Mouse (Mus musculus): ENCODE measurements around the gene Gm11084. TPM values are rescaled to one million over a fixed set of nuclear protein-coding genes. Genes with fewer than 3 reads are reported as not detected.
"Not testable (repeated sequence)": the region's sequence is repeated elsewhere in the genome, so short reads cannot be mapped to it uniquely, and the experiment has no call there.

Gm11084 gene
- polyA plus RNA-seq, 1 experiment from 2014 or later, result not detected

DNA sequence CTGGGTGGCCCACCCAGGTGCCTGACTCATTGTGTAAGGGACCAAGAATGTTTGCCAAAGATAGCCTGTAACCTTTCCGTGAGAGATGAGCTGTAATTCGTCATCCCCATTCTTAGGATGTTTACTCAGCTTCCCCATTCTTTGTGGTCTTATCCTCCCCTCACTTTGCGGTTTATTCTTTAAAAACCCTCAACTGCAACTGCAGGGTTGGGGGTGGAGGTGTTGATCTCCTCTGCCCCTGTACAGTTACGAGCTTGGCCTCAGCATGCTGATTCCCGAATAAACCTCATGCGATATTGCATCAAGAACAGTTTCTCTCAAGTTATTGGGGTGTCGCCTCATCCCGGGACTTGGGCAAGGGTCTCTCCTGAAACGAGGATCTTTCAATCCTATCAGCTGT is 2.4 kb upstream of the Gm11084 start:
- H3K4me2 ChIP-seq (replicated peaks); H3K9me3 ChIP-seq; H3K27me3 ChIP-seq (replicated peaks); H3K27ac ChIP-seq; H3K36me3 ChIP-seq; ATAC-seq; H3K9ac ChIP-seq; H3K4me3 ChIP-seq (replicated peaks); H3K4me1 ChIP-seq (replicated peaks): not testable (repeated sequence)
- WGBS, result 87% methylated on average over 9 of the region's 9 CpGs

DNA sequence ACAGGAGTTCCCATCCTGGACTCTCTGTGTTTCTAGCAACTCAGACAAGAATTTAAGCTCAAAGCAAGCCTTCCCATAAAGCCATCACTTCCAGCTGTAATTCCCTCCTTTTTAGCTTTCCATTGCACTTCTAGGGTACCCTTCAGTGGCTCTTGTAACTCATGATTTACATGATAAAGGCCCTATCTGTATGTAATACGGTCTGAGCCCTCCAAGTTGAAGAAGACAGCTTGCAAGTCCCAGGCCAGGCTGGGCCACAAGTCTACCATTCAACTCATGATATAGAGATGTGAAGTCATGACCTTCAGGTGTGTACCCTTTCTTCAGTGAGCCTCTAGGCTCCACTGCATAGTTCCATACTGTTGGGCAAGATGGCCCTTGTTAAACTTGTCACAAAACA is 1.0 kb downstream of the Gm11084 start:
- Histone ChIP-seq H3K9ac (no peak overlapping the region), H3K4me1 (replicated peaks) (peaks cover 4% of the 10 kb centered on the region; the same call in 1 of the 2 replicates), H3K4me3 (replicated peaks) (no peak overlapping the region)

DNA sequence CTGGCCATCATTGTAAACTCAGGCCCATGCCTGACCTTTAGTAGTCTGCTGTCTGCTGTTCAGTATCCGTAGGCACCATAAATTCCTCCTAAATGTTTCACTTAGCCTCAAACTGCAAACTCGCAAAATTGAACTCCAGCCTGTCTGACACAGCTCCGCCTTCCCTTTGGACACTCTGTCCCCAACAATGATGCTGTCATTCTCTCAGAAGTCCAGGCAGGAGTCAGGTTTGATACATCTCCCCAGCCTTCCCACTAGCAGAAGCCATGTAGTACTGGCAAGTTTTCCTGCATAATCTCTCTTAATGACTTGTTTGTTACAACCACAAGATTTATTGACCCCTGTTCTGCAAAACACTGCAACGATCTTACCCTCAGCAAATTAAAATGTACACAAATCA is 1.7 kb downstream of the Gm11084 start:
- 0 out of 2 replicates have a peak, but pooled peaks cover 4% of the 10 kb centered on the region for H3K36me3 ChIP-seq
- WGBS, result 44% methylated on average over 4 of the region's 4 CpGs
- H3K4me3 ChIP-seq (replicated peaks), result no peak overlapping the region
- no peaks in the 10 kb centered on the region for H3K9me3 ChIP-seq
- H3K27ac ChIP-seq, result no peak overlapping the region
- no peaks in the 10 kb centered on the region for H3K27me3 ChIP-seq (replicated peaks)
- peaks cover 4% of the 10 kb centered on the region; the same call in 1 of the 2 replicates for H3K4me1 ChIP-seq (replicated peaks)
- no peak for ATAC-seq
- H3K9ac ChIP-seq, result no peak overlapping the region
- no peak overlapping the region for H3K4me2 ChIP-seq (replicated peaks)

More for the DNA sequence above, 1.0 kb downstream of the Gm11084 start:
- H3K4me2 ChIP-seq (replicated peaks), result no peak overlapping the region
- no peaks in the 10 kb centered on the region for H3K9me3 ChIP-seq
- H3K36me3 ChIP-seq, result 0 out of 2 replicates have a peak, but pooled peaks cover 4% of the 10 kb centered on the region
- H3K27ac ChIP-seq, result no peak overlapping the region
- 60% methylated on average over 1 of the region's 1 CpGs for WGBS
- ATAC-seq, result no peak
- no peaks in the 10 kb centered on the region for H3K27me3 ChIP-seq (replicated peaks)

DNA sequence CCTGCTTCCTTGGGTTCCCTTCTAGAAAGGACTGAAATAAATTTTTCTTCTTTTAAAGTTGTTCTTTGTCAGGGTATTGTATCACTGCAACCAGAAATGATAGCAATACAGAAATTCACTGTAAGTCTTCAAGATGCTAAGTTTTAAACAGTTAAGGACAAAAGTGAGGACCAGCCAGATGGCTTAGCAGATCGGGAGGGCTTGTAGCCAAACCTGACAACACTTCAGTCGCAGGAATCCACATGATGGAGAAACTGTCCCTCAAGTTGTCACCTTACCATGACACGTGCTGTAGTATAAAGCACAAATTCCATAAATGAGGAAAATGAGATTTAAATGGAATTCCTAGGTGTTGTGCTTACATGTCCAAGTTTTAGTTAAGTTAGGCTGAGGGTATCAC is 3.3 kb downstream of the Gm11084 start:
- Histone ChIP-seq H3K27me3 (replicated peaks) (no peaks in the 10 kb centered on the region), H3K9me3 (no peaks in the 10 kb centered on the region), H3K4me2 (replicated peaks) (no peak overlapping the region), H3K27ac (no peak overlapping the region), H3K36me3 (0 out of 2 replicates have a peak, but pooled peaks cover 3% of the 10 kb centered on the region), H3K9ac (no peak overlapping the region), H3K4me1 (replicated peaks) (peaks cover 4% of the 10 kb centered on the region; the same call in 1 of the 2 replicates), H3K4me3 (replicated peaks) (no peak overlapping the region)
- no peak for ATAC-seq
- 88% methylated on average over 3 of the region's 3 CpGs for WGBS

DNA sequence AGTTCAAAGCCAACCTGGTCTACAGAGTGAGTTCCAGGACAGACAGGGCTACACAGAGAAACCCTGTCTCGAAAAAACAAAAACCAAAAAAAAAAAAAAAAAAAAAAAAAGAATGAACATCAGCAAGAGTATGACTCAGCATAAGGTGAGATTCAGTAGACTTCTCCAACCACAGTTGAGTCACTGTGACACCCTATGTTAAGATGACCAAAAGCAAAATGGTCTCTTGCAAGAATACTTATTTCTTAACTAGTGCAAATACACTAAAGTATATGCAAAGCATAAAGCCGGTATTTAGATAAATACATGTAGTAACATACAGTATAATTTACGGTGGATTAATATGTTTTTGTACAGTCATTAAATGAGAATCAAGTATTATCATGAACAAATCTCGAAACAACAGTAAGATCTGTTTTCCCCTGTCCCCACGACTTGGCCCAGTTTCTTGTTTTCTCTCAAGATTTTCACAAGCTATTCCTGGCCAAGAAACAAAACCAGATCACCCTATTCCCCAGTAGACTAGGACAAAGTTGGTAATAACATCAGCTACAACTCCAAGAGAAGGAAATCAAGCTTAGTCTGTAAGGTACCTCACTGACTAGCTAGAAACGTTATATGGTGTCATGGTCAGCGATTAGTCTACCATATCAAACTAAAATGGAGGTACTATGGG is 4.3 kb downstream of the Gm11084 start:
- Histone ChIP-seq H3K4me3 (replicated peaks) (no peak overlapping the region), H3K9me3 (no peaks in the 10 kb centered on the region), H3K36me3 (no peaks in the 10 kb centered on the region), H3K4me1 (replicated peaks) (peaks cover 5% of the 10 kb centered on the region), H3K4me2 (replicated peaks) (no peak overlapping the region), H3K27ac (no peak overlapping the region), H3K27me3 (replicated peaks) (no peaks in the 10 kb centered on the region), H3K9ac (no peak overlapping the region)
- WGBS, result 93% methylated on average over 7 of the region's 7 CpGs
- no peak for ATAC-seq

DNA sequence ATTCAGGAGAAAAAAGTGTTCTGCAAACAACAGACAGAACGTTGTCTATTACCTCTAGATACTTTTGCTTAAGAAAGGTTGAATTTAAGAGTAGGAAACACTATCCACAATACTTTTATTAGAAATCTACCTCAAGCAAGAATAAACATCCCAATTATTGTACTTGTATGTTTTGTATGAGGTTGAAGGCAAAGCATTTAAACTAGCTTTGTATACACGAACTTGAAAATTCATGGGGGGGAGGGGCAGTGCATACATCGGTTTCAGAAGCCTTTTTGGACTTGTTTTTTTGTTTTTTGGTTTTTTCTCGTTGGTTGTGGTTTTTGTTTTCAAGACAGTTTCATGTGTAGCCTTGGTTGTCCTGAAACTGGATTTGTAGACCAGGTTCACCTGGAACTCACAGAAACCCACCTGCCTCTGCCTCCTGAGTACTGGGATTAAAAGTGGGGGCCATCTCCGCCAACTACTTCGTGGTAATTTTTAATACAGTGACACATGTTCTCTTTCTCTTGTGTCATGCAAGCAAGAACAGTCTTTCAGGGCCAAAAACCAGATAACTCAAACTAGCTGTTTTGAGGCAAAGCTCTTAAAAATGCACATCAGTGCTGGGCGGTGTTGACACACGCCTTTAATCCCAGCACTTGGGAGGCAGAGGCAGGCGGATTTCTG is 4.9 kb downstream of the Gm11084 start:
- ATAC-seq, result no peak
- WGBS, result 75% methylated on average over 9 of the region's 9 CpGs
- no peaks in the 10 kb centered on the region for H3K36me3 ChIP-seq
- peak overlapping the region; percentile 58 for H3K4me2 ChIP-seq (replicated peaks)
- peaks cover 9% of the 10 kb centered on the region for H3K4me1 ChIP-seq (replicated peaks)
- H3K9me3 ChIP-seq, result no peaks in the 10 kb centered on the region
- no peak overlapping the region for H3K4me3 ChIP-seq (replicated peaks)
- no peak overlapping the region for H3K27ac ChIP-seq
- no peaks in the 10 kb centered on the region for H3K27me3 ChIP-seq (replicated peaks)
- H3K9ac ChIP-seq, result no peak overlapping the region

DNA sequence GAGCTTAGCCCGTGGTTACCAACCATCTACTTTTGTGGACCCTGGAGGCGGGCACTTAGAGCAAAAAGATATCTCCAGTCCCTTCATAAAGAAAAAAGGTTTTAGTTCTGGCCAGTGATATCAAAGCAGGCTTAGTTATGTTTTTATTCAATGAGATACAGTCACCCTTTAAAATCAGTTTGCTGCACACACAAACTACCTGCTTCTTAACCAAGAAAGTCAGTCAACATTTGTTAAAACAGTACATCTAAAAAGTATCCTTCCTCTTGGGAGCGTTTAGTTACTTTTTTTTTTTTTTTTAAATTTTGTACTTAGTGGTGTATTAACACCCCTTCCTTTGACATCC is 5.5 kb downstream of the Gm11084 start:
- no peaks in the 10 kb centered on the region for H3K9me3 ChIP-seq

DNA sequence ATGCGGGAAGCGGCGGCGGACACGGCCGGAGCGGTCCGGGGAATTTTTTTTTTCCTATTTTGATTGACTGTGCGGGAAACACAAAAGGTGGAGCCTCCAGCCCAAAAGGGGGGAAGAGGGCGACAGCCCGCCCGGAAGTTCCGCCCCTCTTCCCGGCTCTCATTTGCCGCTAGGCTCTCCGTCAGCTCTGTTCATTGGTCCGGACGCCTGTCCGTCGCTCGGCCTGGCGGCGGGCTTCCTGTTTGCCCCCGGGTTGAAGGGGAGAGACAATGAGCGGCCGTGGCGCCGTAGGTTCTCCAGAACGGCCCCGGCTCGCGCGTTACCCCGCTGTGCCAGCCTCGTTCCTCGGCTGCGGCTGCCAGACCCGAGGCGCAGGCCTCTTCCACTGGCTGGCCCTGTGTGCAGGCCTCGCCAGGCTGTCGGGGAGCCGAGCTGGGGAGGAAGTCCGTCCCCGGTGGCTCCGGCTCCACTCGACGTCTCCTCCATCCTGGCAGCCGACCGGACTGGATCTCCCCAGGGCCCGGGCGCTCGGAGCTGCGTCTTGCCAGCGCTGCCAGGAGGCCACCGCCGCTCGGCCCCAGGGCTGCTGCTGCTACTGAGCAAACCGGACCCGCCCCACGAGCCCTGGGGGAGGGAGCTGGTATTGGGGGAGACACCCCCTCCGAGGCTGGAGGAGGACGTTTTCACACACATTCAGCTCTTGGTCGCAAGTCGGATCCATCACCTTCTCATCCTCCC is 6.0 kb downstream of the Gm11084 start, which contains the start of gene Sp3:
Gene Sp3 (minus strand): TSS at position 110 of the 738 bp plus-strand sequence.
- Histone ChIP-seq H3K4me1 (replicated peaks) (peaks cover 11% of the 10 kb centered on the region), H3K4me3 (replicated peaks) (peak within 1 kb of the TSS; percentile 100), H3K9me3 (no peaks in the 10 kb centered on the region), H3K9ac (peak within 1 kb of the TSS; percentile 99), H3K4me2 (replicated peaks) (peak within 1 kb of the TSS; percentile 58), H3K27me3 (replicated peaks) (no peaks in the 10 kb centered on the region), H3K27ac (peak within 1 kb of the TSS; percentile 100), H3K36me3 (no peaks in the 10 kb centered on the region)
- under 1% methylated on average over 60 of the region's 64 CpGs for WGBS
- peak; percentile 86 for ATAC-seq

More for the DNA sequence above, 5.5 kb downstream of the Gm11084 start:
- peak overlapping the region; percentile 99 for H3K9ac ChIP-seq
- H3K36me3 ChIP-seq, result no peaks in the 10 kb centered on the region
- H3K27me3 ChIP-seq (replicated peaks), result no peaks in the 10 kb centered on the region
- H3K4me2 ChIP-seq (replicated peaks), result peak overlapping the region; percentile 58
- H3K27ac ChIP-seq, result peak overlapping the region; percentile 100
- ATAC-seq, result no peak
- H3K4me3 ChIP-seq (replicated peaks), result peak overlapping the region; percentile 100
- H3K4me1 ChIP-seq (replicated peaks), result peaks cover 11% of the 10 kb centered on the region
- 12% methylated on average over 3 of the region's 3 CpGs for WGBS

DNA sequence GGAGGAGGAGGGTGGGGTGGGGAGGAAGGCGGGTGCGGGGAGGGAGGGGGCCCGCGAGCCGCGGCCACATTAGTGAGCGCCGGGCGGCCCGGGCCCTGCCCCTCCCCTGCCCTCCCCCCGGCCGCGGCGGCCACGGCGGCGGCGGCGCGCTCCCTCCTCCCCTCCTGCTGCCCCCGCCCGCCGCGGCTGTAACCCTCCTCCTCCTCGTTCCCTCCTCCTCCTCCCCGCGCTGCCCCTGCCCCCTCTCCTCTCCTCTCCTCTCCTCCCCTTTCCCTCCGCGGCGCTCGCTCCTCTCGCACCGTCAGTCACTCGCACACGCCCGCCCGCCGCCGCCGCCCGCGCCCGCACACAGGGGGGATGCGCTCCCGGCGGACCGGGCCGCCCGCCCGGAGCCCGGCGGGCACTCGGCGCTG is 6.9 kb downstream of the Gm11084 start:
- Histone ChIP-seq H3K4me2 (replicated peaks) (peak overlapping the region; percentile 30), H3K9ac (peak overlapping the region; percentile 99), H3K4me3 (replicated peaks) (peak overlapping the region; percentile 100), H3K27me3 (replicated peaks) (no peaks in the 10 kb centered on the region), H3K27ac (peak overlapping the region; percentile 100), H3K9me3 (no peaks in the 10 kb centered on the region), H3K4me1 (replicated peaks) (peaks cover 8% of the 10 kb centered on the region), H3K36me3 (no peaks in the 10 kb centered on the region)
- WGBS, result 1% methylated on average over 18 of the region's 54 CpGs
- peak; percentile 76 for ATAC-seq

DNA sequence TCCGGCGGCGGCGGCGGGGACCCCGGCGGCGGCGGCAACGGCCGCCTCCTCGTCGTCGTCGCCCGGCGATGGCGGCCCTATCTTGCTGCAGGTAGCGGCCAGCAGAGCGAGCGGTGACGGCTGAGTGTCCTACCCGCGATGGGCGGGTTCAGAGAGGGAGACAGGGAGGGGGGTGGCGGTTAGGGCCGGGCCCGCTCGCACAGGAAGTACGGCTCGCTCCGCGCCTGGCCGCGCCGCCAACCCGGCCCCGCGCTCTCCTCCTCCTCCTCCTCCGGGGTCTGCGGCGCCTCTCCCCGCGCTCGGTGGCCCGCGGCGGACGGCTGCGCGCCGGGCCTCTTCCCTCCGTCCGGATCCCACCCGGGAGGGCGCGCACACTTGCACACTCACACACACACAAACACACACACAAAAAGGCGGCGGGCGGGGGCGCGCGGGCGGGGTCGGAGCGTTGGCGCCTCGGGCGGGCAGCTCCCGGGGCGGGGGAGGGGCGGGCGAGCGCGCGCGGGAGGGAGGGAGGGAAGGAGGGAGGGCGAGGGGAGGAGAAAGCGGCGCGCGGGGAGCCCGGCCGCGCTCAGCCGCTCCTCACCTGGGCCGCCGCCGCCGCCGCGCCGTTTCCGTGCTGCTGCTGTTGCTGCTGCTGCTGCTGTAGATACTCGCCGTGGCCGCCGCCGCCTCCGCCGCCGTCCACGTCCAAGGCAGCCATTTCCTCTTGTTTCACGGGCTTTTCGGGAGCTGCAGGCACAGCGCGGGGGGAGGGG is 7.4 kb downstream of the Gm11084 start:
- ATAC-seq, result peak; percentile 88

DNA sequence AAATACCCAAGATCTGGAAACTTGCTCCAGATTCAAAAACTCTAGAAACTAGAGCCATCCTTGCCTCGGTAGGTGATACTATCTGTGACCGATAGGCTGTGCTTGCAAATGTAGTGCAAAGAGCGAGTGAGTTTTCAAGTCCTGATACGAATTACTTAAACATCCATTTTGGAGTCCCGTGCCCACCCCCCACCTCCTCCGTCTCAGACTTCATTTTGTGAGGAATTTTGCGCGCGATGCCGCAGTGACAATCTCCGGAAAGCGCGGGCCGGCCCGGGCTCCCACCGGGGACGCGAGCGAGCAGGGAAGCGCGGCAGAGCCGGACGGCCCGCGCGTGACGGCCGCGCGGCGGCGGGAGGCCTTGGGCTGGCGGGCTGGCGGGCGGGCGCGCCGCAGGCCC is 8.0 kb downstream of the Gm11084 start:
- no peaks in the 10 kb centered on the region for H3K27me3 ChIP-seq (replicated peaks)
- H3K36me3 ChIP-seq, result no peaks in the 10 kb centered on the region
- WGBS, result 1% methylated on average over 38 of the region's 38 CpGs
- no peaks in the 10 kb centered on the region for H3K9me3 ChIP-seq
- peak overlapping the region; percentile 58 for H3K4me2 ChIP-seq (replicated peaks)
- H3K9ac ChIP-seq, result peak overlapping the region; percentile 99
- H3K4me1 ChIP-seq (replicated peaks), result peaks cover 7% of the 10 kb centered on the region; the same call in 1 of the 2 replicates
- ATAC-seq, result peak; percentile 26
- H3K27ac ChIP-seq, result peak overlapping the region; percentile 100
- H3K4me3 ChIP-seq (replicated peaks), result peak overlapping the region; percentile 100

More for the DNA sequence above, 7.4 kb downstream of the Gm11084 start:
- H3K4me2 ChIP-seq (replicated peaks), result peak overlapping the region; percentile 58
- no peaks in the 10 kb centered on the region for H3K27me3 ChIP-seq (replicated peaks)
- WGBS, result 0% methylated on average over 66 of the region's 107 CpGs
- no peaks in the 10 kb centered on the region for H3K36me3 ChIP-seq
- peak overlapping the region; percentile 100 for H3K4me3 ChIP-seq (replicated peaks)
- H3K4me1 ChIP-seq (replicated peaks), result peaks cover 7% of the 10 kb centered on the region; the same call in 1 of the 2 replicates
- H3K9ac ChIP-seq, result peak overlapping the region; percentile 99
- no peaks in the 10 kb centered on the region for H3K9me3 ChIP-seq
- peak overlapping the region; percentile 100 for H3K27ac ChIP-seq
